Mouse (Mus musculus) left cerebral cortex, adult 18-20 months (tissue): Measurements from ENCODE around the gene Vps39. TPM values are rescaled to one million over a fixed set of nuclear protein-coding genes. Genes with fewer than 3 reads are reported as not detected.

Experiments used
- DNase-seq, 2 experiments: peaks; one replicate each; pipeline ENCODE4 v3.0.0; 2021 to 2022; ENCODE audit warnings: low spot score in 2 of 2, mixed read lengths in 1 of 2
- long read RNA-seq, 2 experiments: library from polyadenylated mRNA; stranded (forward); transcript quantifications; one replicate each; pipeline ENCODE4 v2.0.0; 2021
- total RNA-seq, 2 experiments: library from RNA; stranded (reverse); gene quantifications; 2 replicates each; pipeline ENCODE4 v1.2.3; 2021

The Vps39 gene
- total RNA-seq, result 10 to 100 TPM; 66.1 to 80.0 TPM
- long read RNA-seq, experiment 1, full-length matches to known transcripts, result 45 of 81 reads
- long read RNA-seq, experiment 1, partial matches to known transcripts, result 2 of 81 reads
- long read RNA-seq, experiment 1, other reads (novel, unspliced or antisense), result 34 of 81 reads
- long read RNA-seq, experiment 2, full-length matches to known transcripts, result 47 of 72 reads
- long read RNA-seq, experiment 2, partial matches to known transcripts, result 8 of 72 reads
- long read RNA-seq, experiment 2, other reads (novel, unspliced or antisense), result 17 of 72 reads

DNA sequence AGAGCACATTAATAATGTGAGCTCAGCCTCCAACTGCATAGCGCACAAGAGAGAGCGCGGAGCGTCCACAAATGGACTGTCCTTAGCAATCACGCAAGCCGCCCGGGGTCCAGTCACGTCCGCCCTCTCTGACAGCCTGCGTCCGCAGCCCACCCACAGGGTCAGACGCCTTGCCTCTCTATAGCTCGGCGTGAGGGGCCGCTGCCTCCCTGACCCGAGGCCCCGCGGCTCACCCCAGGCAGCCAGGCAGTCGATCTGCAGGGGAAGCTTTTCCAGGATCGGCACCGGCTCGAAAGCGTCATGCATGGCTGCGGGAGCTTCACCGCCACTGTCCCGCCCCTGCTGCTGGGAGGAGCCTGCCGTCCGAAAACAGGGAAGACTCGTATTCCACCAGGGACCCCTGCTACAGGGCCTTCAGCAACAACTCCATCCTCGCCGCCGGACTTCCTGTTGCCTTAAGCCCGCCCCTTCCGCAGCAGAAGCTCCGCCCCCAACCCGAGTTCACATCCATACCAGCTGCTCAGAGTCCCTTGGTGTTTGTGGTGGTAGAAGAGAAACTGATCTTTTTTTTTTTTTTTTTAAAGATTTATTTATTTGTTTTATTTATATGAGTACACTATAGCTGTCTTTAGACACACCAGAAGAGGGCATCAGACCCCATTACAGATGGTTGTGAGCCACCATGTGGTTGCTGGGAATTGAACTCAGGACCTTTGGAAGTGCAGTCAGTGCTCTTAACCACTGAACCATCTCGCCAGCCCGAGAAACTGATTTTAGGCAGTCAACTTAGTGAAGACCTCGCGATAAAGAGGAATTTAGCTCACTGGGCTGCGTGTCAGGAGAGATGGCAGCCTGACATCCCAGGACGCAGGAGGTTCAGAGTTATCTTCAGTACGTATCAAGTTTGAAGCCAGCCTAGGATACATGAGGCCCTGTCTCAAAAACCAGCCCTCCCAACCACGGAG is at the start of gene Vps39:
Gene Vps39, minus strand, starts transcription at position 456 of the 965 bp plus-strand sequence.
- peak; percentile 85 to 88 for DNase-seq

DNA sequence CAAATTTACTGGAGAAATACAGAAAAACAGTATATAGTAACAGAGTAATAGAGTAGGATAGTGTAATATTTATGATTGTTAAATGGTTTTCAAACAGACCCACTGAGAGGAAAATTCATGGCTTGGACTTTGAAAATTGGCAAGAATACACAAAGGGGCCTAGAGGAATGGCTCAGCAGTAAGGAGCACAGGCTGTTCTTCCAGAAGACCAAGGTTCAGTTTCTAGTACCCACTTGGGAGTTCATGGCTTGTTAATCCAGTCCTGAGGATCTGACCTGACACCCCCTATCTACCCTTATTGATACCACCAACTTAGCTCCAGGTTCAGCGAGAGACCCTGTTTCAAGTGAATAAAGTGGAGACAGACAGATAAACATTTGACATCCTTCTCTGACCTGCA is 45.0 kb upstream of the Vps39 start:
- no peak for DNase-seq

DNA sequence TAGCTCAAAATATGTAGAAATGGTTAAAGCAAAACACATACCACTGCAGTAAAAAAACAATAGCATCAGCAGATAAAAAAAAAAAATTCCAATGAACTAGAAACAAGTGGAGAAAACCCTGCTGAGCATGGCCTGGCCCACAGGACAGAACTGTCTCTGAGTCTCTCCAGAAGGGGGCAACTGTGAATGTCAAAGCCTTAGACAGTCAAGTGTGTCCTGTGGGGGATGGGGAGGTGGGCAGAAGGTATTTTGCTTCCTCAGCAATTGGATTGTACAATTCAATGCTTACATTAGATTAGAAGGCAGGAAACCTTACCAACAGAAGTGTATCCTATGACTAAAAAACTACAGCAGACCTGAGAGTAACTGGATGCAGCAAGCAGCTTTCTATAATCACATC is 39.5 kb upstream of the Vps39 start:
- no peak for DNase-seq

DNA sequence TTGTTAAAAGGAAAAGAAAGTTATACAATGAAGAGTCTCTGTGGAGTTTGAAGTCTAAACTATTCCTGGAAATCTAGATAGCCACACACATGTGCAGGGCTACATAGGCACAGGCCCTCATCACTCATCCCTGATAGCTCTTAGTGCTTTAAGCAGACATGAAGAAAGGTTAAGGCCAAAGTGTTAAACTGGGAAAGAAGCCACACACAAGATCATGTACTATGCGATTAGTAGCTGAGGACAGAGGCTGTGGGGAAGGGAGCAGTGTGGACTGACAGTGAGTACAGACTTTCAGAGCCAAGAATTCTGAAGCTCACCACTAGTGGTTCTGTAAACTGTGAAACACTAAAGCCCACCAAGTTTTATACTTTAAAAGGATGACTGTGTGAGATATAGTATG is 38.0 kb upstream of the Vps39 start:
- DNase-seq, result no peak

DNA sequence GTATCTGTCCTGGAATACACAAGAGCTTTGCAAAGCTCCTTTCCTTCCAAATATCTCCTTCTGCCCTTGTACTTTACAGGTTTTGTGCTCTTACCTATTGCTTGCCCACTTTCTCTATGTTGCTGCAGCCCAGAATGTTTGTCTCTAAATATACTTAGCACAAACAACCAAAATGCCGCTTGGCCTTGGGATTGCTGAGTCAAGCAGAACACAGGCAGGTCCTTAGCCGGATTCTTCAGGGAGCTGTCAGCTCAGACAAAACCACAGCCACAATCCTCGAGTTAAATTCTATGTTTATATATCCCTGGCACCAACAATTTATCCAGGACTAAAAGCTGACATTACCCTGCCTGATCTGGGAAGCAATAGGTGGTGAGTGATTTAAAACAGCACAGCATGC is 36.4 kb upstream of the Vps39 start:
- DNase-seq, result no peak

DNA sequence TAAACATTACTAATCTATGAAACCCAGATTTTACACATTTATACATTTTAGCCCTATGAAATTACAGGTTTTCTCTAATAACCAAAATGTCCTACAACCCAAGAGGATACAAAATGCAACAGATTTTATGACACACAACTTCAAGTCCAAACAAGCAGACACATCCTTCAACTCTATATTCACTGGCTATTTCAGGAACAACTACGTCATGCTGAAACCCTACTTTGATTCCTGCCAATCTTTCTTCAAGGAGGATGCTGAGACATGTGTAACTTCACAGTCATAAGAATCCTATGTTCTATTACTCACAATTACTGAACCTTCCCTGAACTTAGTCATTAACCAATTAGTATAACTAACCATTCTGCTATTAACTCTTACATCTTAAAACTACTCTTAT is 34.4 kb upstream of the Vps39 start:
- no peak for DNase-seq

DNA sequence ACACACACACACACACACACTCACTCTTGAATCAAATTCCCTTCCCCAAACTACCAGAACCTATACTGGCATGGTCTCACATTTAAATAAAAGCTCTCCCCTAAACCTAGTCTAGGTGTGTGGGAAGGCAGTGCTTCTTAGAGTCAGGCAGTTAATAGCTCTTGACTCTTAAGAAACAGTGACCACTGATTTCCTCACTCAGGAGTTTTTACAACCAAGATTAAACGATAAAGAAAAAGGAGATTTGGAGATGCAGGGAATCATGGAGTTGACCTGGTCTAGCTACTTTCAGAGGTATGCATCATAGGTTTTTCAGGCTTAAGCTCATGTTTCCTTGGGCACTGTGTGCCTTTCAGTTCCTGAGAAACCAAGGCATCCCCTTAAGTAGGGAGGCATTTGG is 33.3 kb upstream of the Vps39 start:
- no peak for DNase-seq

DNA sequence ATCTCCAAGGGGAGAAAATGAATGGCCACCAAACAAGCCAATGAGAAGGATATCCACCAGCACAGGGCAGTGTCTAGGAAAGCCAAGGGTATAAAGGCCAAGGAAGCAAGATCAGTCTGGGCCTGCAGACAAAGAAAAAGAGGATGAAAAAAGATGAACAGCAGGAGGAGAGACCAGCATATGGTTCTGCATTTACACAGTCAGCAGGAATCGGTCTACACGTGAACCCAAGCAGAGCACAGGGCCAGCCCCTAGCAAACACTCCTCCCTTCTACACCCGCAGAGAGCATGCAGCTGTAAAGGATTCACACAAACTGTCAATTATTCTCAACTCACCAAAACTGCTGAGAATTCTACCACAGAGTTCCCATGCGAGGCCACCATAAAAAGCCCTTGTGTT is 20.9 kb upstream of the Vps39 start:
- no peak for DNase-seq

DNA sequence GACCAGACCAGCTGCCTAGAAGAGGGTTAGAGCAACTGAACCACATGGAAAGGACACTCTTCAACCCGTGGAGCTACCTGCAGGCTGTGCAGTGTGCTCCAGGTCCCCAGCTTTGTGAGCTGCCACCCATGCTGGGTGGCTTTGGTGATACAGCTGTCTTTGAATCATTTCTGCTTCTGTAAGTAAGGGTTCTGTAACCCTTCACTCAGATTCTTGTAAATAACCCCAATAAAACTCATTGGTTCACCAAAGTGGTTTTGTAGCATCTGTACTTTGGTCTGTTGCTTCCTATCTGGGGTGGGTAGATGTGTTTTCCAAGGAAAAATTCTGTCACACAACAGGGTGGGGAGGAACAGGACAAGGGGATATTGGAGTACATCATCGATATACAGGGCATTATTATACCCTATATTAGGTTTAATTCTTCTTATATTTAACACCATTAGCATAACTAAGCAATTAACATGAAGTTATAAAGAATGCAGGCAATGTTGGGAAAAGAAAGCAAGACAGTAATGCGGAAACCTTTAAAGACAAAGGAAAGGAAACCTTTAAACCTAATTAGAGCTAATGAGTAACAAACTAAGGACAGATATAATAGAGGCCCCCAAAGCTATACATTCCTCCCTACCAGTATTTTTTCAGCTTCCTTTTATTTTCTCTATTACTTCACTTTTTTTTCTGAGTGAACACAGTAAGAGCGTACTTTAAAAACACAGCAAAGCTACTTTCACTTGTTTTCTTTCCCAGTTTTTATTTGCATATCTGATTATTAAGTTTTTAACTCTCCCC is 14.7 kb upstream of the Vps39 start:
- no peak for DNase-seq

DNA sequence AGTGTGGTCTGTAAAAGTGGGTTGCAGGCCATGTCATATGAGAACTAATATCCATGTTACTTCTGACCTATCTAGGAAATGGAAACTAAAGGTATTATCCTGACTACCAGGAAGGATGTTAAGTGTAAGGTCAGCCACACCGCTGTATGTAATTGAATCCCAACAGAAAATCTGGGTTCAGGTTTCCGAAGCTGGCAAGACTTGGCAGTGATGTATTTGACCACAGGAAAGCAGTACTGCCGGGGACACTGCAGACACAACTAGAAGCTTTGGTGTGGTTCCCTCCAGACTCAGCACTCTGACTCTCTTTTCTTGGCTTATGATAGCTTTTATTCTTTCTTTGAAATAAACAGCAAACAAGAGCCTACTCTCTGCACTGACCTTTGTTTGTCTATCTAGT is 13.6 kb upstream of the Vps39 start:
- no peak for DNase-seq

DNA sequence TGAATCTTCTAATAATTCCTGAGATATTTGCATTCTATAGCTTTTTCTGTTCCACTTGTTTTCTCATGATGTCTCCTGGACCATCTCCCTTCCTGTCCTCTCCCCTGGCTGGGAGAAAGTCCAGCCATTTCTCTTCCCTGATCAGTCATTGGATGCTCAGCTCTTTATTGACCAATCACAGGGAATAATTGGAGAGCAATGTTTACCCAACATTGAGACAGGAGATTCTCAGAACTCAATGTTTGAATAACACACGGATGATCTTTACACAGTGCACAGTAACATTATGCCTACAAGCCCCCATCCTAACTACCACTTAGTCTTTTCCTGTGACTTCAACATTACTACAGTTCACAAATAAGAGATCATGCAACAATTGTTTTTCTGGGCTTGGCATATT is 7.5 kb upstream of the Vps39 start:
- DNase-seq, result no peak

DNA sequence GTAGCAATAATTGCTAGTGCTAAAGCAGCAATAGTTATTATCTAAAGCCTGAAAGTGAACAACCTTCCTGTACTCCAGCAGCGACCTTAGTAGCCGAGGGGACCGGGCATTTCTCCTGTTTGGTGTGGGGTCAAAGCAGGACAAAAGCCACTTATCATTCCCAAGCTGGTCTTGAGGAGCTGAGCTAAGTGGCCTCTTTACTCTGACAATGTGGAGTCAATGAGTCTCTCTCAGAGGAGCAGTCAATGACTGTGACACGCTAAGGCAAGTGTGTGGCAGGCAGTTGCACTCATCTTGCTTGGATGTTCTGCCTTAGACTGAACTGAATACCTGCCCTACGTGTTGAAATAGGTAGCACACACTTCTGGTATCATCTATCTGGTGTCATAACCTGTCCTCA is 1.6 kb downstream of the Vps39 start:
- no peak for DNase-seq

DNA sequence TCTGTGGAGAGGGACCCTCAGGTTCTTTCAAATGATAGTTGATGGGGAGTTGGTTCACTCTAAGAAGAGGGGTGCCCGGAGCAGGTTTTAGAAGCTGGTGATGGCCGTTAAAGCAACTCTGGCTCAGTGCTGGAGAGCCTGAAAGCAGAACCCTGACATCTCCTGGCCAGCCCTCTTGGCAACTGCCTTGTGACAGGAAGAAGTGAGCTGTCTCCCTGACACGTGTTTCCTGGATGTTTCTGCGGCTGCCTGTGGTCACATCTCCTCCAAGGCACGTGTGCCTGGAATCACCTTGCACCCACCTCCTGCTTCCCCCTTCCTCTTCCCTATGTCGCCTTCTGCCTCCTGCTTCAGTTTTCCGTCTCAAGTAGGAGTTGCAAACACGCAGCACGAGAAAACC is 4.8 kb downstream of the Vps39 start:
- DNase-seq, result no peak

DNA sequence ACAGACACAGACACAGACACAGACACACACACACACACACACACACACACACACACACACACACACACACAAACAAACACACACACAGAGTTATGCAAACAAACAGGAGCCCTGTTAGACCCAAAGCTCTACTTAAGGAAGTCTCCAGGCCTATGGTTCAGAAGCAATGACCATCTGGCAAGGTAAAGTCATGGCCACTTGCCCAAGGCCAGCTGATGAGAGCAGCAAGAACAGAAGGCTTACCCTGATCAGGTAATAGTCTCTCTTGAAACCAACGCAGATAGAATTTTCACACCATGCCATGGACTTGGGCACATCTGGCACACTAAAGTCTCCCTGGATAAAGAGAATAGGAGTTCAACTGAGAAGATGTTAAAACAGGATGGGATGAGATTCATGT is 11.2 kb downstream of the Vps39 start:
- DNase-seq, result no peak

DNA sequence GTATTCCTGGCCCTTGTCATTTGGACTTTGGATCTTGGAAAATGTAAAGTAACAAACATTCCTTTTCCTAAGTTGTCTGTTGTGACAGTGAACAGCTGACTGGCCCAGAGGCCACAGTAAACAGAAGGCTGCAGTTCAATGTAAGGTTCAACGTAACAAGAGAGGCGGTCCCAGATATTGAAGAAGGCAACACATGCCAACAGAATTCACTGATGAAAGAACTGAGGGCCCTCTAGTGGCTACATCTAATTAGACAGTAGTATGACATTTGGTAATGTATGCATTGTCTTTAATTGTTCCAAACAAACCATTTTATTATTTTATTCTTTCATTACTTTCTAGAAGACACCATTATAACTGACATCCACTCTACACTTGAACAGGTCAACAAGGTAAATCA is 15.1 kb downstream of the Vps39 start:
- DNase-seq, result no peak

DNA sequence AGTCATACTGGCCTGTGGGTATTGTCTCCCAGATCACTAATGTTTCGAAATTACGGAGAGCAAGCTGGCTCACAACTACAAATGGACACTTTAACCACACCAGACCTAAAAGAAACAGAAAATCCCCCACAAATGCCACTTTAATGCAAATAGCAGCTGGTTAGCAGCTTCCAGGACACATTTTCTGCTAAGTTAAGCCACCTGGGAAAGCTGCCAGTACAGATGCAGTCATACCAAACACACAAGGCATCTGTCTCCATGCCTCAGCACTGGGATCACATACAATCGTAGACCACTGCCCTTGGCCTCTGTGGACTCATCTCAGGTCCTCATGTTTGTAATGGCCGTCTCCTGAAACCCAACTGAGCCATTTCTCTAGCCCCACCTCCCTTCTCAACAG is 21.4 kb downstream of the Vps39 start:
- peak; percentile 26 to 31 for DNase-seq

DNA sequence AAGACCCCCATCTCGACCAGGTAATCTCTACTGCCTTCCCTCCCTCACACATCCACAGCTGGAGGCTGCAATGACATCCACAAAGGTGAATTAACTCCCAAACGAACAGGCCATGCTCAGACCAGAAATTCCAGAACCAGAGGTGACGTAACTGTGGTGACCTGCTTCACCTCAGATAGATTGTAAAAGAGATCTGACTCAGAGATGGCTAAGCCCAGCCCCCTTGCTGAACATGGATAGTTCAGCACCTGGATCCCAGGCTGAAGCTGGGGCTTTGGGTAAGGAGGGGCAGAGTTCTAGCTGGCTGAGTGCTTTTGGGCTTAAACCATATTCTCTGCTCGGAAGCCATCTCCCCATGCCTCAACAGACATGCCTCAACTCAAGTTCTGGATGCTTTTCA is 37.9 kb downstream of the Vps39 start:
- DNase-seq, result no peak

DNA sequence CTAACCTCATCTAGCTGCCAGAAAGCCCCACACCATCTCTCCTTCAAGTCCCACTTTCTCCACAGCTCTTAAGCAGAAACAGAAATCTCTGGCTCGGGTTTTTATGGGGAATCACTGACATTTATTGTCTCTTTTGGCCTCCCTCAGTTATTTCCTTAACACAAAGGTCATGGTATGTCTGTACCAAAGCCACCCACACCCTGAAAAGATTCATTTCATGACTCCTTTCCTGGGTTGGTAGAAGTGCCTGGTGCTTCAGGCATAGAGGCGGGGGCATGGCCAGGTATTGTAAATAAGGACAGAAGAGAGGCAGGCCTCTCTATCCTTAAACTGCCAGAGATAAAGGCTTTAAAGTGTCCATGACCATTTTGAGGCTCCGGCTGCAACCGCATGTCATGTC is 38.5 kb downstream of the Vps39 start:
- no peak for DNase-seq

DNA sequence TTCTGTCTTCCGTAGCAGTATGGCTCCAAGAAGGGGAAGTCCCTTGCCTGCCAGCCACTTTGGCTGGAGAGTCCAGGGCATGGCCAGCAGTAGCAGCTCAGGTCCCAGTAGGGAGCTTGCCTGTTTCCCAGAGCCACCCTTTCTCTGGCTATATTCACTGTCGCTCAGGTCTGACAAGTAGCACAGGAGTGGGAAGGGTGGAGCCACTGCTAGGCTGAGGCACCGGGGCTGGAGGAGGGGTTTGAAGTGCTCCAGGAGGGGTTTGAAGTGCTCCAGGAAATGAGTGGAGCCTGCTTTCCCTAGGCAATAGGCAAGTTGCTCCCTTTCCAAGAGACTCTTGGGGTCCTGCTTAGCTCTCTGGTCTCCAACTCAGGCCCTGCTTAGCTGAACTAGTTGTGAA is 39.0 kb downstream of the Vps39 start, which contains the start of gene Pla2g4f:
Gene Pla2g4f, minus strand, starts transcription at position 190 of the 400 bp plus-strand sequence.
- DNase-seq, result no peak

DNA sequence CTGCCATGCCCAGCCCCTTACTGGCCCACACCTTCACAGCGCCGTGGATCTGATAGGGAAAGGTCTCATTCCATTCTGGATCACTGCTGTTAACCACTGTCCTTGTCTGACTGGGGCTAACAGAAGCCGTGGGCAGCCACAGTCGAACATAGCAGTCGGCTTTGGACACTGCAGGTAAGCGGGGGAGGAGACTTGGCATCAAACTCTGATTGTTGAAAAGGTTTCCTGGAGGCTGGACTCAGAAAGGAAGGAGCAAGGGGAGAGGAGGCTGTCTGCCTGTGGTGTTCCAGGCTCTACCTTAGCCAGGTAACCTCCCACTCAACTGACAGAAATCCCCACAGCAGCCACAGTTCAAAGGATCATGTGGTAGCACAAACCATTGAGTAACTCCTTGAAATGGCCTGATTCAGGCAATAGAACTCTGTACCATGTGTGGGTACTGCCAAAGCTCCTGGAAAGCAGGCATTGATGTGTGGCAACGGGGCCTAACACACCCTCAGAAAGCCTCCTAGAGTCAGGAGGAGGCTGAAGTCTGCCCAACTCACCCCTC is 40.6 kb downstream of the Vps39 start:
- DNase-seq, result no peak

DNA sequence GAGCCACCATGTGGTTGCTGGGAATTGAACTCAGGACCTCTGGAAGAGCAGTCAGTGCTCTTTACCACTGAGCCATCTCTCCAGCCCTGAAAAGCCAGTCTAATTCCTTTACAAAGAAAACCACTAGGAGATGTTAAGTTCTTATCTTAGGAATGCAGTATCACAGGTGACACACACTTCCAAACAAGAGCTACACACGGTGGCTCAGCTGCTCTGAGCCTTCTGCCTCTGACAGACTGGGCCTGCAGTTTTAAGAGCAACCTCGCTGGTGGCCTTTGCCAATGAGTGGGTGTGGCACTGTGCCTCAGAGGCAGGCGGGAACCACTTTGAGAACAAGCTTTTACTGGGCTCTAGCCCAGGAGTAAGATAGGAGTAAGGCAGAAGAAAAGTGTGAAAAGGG is 48.8 kb downstream of the Vps39 start:
- DNase-seq, result no peak
